Mouse (Mus musculus) heart, adult 18-20 months (tissue): Measurements from ENCODE around the gene Lca5. TPM values are rescaled to one million over a fixed set of nuclear protein-coding genes. Genes with fewer than 3 reads are reported as not detected.

Experiments used
- DNase-seq, 2 experiments: peaks; one replicate each; pipeline ENCODE4 v3.0.0; 2021 to 2022; ENCODE audit warnings: mixed read lengths in 1 of 2
- total RNA-seq, 2 experiments: library from RNA; stranded (reverse); gene quantifications; 2 replicates each; pipeline ENCODE4 v1.2.3; 2021

The Lca5 gene
- total RNA-seq, 2 experiments from 2014 or later: 2.0 to 2.7 TPM

GRCm38 (mm10) chr9:83389570-83389969 lies 51.4 kb downstream of the Lca5 start:
- no peak for DNase-seq

GRCm38 (mm10) chr9:83386264-83386855 lies 54.6 kb downstream of the Lca5 start:
- DNase-seq: no peak

GRCm38 (mm10) chr9:83385301-83385700 lies 55.6 kb downstream of the Lca5 start:
- DNase-seq: no peak

DNA sequence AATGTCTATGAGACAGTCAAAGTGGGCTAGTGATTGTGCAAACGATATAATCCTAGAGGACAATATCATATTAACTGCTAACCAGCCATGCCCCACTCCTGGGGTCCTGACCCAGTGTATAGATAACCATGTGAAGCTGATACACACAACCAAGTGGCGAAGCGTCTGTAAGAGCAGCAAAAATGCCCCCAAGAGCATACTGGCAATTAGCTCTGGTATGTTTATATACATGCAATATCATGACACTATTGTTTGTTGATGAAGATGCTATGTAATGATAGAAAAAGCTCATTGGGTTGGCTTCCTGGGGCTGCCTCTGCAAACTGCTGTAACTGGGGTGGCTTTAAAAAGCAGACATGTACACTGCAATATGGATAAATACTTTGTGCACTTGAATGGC lies 57.7 kb downstream of the Lca5 start:
- DNase-seq: no peak

DNA sequence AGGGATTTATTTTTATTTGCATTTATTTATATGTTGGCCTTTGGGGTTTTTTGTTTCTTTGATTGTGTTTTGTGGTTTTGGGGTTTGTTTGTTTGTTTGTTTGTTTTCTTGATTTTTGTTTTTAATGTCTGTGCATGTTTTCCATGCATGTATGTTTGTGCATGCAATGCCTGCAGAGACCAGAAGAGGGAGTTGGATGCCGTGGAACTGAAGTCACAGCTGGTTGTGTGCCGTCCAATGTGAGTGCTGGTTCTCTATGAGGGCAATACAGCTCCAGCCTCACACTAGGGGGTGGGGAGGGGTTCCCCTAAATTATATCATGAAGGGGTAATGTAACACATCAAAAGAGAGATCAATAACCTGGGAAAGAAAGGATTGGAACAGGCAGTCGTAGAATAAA lies 58.2 kb downstream of the Lca5 start:
- peak in 1 of 2 experiments; percentile 21 for DNase-seq

GRCm38 (mm10) chr9:83381317-83381716 lies 59.6 kb downstream of the Lca5 start:
- DNase-seq: no peak

- DNase-seq: no peak
Observed at GRCm38 (mm10) chr9:83379661-83380060, 61.3 kb downstream of the Lca5 start.

- no peak for DNase-seq
Observed at GRCm38 (mm10) chr9:83377132-83377531, 63.8 kb downstream of the Lca5 start.

- no peak for DNase-seq
Observed at GRCm38 (mm10) chr9:83375522-83376176, 65.3 kb downstream of the Lca5 start.

DNA sequence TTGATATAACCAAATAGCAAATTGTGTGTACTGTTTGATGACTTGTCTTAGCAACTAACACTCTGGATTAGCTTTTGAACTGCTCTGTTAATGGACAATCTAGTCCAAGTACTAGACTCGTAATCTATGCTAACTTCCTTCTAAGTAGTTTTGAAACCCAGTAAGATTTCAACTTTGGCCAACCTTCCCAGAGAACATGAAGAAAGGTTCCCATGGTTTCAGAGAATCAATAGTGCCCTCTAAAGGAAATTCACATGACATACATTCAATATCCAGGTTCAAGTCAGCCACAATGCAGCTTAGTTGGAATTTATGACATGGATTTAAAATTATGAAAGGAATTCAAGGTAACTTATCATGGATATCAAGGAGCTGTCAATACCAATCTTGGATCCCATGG lies 70.0 kb downstream of the Lca5 start:
- peak in 1 of 2 experiments; percentile 12 for DNase-seq

GRCm38 (mm10) chr9:83368234-83368633 lies 72.7 kb downstream of the Lca5 start:
- peak in 1 of 2 experiments; percentile 47 for DNase-seq

DNA sequence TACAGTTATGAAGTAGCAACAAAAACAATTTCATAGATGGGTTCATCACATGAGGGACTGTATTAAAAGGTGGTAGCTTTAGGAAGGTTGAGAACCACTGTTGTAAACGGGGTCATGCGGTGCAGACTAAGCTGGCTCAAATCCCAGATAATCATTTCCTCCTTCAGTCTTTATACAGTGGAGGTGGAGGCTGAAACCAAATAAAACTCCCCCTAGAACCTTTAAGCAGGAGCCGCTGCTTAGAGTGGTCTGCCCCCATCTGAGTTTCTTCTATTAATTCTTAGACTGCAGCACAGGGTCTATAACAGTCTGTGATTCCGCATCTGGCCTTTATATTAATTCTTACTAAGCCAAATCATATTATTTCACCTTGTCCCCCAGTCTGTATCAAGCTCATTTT lies 85.1 kb downstream of the Lca5 start:
- DNase-seq: no peak

- DNase-seq: no peak
Observed at GRCm38 (mm10) chr9:83353316-83353715, 87.6 kb downstream of the Lca5 start.

DNA sequence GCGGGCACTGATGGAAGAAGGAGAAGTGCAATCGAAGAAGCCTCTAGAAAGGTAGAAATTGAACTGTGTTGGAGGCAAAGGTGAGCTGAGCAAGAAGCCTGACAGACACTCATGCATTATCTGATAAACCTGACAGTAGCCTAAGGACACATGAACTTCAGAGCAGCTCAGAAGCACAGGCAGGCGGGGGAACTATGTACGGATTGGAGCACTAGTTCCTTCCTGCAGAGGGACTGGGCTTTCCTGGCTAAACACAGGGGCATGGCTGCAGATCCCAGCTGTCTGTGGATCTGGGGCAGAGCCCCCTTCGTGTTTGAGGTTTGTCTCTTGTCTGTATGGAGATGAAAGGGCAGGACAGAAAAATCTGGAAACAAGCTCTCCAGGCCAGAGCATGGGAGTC lies 89.8 kb downstream of the Lca5 start:
- no peak for DNase-seq

DNA sequence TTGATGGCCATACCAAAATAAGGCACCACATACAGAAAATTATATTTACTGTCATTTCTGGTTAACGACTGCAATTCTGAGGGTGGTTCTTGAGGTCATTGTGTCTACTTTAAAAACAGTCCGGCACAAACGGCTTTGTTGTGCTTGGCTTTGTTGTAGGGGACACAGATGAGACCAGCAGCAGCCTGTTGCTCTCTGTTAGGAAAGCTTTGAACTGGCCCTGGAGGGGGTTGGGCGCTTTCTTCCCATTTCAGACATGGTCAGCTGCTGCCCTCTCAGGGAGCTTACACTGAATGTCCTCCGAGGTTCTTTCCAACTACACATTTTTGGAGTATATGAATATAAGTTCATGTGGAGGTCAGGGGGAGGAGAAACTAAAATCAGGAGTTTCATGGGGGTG lies 90.3 kb downstream of the Lca5 start:
- DNase-seq: peak; percentile 61 to 65

DNA sequence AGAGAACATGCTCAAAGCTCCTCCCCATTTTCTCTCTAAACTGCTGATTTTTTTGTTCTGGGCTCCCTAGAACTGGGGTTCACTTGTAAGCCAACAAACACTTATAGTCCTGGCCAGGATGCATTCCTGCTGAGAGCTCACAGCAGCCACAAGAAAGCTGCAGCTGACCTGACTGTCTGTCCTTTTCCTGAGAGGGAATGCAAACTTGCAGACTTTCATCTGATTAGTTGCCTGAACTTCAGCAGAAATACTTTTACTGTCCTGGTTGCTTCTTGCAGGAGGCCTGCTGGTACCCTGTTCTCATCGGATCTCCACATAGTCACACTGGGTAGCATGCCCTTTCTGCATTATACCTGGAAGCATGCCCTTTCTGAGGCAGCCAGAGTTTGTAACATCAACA lies 91.0 kb downstream of the Lca5 start:
- DNase-seq: peak in 1 of 2 experiments; percentile 17

DNA sequence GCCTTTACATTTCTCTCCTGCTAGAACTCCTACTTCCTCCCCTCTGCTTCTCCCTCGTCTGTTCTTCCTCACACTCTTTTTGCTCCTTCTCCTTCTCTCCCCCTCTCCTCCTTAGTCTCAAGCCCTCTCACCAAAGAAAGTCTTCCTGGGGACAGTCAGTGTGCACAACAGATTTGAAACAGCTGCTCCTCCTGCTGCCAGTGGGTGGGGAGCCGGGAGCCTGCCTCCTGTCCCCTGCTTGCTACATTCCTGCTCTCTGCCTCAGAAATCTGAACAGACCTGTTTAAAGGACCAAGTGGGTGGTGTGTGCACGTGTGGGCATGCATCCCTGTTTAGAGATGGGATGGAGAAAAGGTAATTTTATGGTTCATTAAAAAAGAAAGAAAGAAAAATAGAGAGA lies 91.4 kb downstream of the Lca5 start:
- peak; percentile 28 to 33 for DNase-seq

GRCm38 (mm10) chr9:83347521-83347920 lies 93.4 kb downstream of the Lca5 start:
- DNase-seq: no peak

DNA sequence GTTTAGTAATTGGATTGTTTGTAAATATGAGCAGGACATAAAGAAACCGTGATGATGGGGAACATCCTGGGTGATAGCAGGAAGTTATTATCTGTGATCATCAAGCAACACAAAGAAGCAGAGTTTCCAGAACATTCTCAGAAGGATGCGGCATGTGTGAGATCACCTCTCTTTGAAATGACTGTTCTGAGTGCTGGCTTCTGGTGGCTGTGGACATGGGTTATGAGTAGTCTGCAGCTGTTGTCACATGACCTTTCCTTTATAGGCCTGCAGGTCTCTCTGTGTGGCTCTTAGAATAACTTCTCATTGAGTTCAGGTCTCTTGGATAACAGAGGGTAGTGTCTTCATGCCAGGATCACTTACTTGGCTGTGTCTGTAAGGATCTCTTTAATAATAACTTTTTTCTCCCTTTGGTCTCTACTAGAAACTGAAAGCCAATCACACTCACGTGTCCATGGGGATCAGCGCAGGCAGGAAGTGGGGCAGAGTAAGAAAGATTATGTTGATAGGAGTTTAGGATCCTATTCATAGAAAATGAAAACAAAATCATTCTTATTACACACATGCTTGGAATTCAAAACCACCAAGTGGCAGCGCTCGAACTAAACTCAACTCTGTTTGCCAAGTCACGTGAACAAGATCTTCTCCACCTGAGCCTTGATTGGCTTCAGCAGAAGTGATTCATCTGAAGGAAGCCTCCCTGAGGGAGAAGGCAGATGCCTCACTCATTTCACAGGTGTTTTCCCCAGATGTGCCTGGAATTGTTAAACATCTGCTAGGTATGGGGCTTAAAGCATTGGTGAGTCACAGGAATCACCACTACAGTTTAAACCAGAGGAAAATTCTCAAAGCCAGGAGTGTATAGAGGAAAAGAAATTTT lies 98.2 kb downstream of the Lca5 start:
- no peak for DNase-seq
